Mouse (Mus musculus) megakaryocyte, embryonic 14.5 days (primary cell): ENCODE data around the gene Eif3k.

Source experiments
- FLI1 ChIP-seq: IDR thresholded peaks from 2 replicates; pipeline ENCODE4 v1.6.1; 2012; ENCODE audit warnings: low read length, inconsistent platforms, mixed read lengths
- GATA1 ChIP-seq: IDR thresholded peaks from 3 replicates; pipeline ENCODE4 v1.6.1; 2012; ENCODE audit warnings: mixed read lengths, low read length, inconsistent platforms, borderline replicate concordance

GRCm38 (mm10) chr7:28965346-28965840, 16.3 kb downstream of the Eif3k start:
- TF ChIP-seq GATA1 (no peak), FLI1 (no peak)
